Mouse (Mus musculus) forebrain, embryonic 14.5 days (tissue): Measurements from ENCODE around the gene Wdr53. TPM values are rescaled to one million over a fixed set of nuclear protein-coding genes. Genes with fewer than 3 reads are reported as not detected.
"Not testable (repeated sequence)": the region's sequence is repeated elsewhere in the genome, so short reads cannot be mapped to it uniquely, and the experiment has no call there.

Source experiments
- ATAC-seq: fragments of 200-750 bp; cut with Nextera tagmentation; 2 replicates; pipeline ENCODE4 v1.8.0; 2017; ENCODE audit warnings: mild to moderate bottlenecking, moderate library complexity
- DNase-seq: peaks from one replicate; pipeline ENCODE4 v3.0.0-alpha.2; 2015; ENCODE audit warnings: low spot score
- H3K27ac ChIP-seq: fragments of 300-500 bp; sonication (generic); 2 replicates; pipeline ENCODE4 v1.5.1; 2014; ENCODE audit warnings: low read depth, mild to moderate bottlenecking, control low read depth, low read length, moderate library complexity
- H3K27me3 ChIP-seq: fragments of 300-500 bp; sonication (generic); replicated peaks from 2 replicates; pipeline ENCODE4 v1.6.1; 2014; ENCODE audit warnings: low read length, control low read depth, mixed read lengths; ENCODE audit not compliant: control insufficient read depth, insufficient read depth
- H3K36me3 ChIP-seq: fragments of 300-500 bp; sonication (generic); 2 replicates; pipeline ENCODE4 v1.6.1; 2014; ENCODE audit warnings: low read length, control low read depth; ENCODE audit not compliant: control insufficient read depth, insufficient read depth
- H3K4me1 ChIP-seq: fragments of 300-500 bp; sonication (generic); 2 replicates; pipeline ENCODE4 v1.6.1; 2014; ENCODE audit warnings: antibody characterized with exemption, low read length, control low read depth; ENCODE audit not compliant: control insufficient read depth, insufficient read depth
- H3K4me2 ChIP-seq: fragments of 300-500 bp; sonication (generic); 2 replicates; pipeline ENCODE4 v1.6.1; 2014; ENCODE audit warnings: mild to moderate bottlenecking, control low read depth, low read length
- H3K4me3 ChIP-seq: fragments of 300-500 bp; sonication (generic); 2 replicates; pipeline ENCODE4 v1.5.1; 2014; ENCODE audit warnings: low read depth, low read length, control low read depth
- H3K9ac ChIP-seq: fragments of 300-500 bp; sonication (generic); 2 replicates; pipeline ENCODE4 v1.6.1; 2014; ENCODE audit warnings: mild to moderate bottlenecking, low read length, control low read depth, moderate library complexity
- H3K9me3 ChIP-seq: fragments of 300-500 bp; sonication (generic); replicated peaks from 2 replicates; pipeline ENCODE4 v1.6.1; 2016; ENCODE audit warnings: low read length, control low read depth, mixed read lengths; ENCODE audit not compliant: control insufficient read depth
- WGBS: fragments of 180-500 bp; shearing (Covaris S2); extraction: QIAGEN DNeasy Blood & Tissue Kit; methylation state at CpG from one replicate; pipeline ENCODE4 v1.1.7; 2014; 5-methylcytosine and 5-hydroxymethylcytosine counted together
- polyA plus RNA-seq: library from polyadenylated mRNA; unstranded; fragments of >200 nt; fragmentation: Nextera tagmentation; extraction: Ambion mirVana; gene quantifications from 2 replicates; pipeline ENCODE4 v1.2.1, GENCODE M21; 2014

Wdr53 gene
- polyA plus RNA-seq, 1 experiment from 2014 or later, result 16.5 TPM

GRCm38 (mm10) chr16:32275041-32275440 is 28.0 kb downstream of the Wdr53 start:
- H3K36me3 ChIP-seq, result no peaks in the 10 kb centered on the region
- DNase-seq (no peak), ATAC-seq (no peak)
- H3K4me2 ChIP-seq, result no peak overlapping the region
- H3K4me1 ChIP-seq, result peaks cover 8% of the 10 kb centered on the region
- H3K27me3 ChIP-seq, result no peaks in the 10 kb centered on the region
- H3K27ac ChIP-seq, result no peak overlapping the region
- no peak overlapping the region for H3K4me3 ChIP-seq
- WGBS, result 91% methylated on average over 6 of the region's 6 CpGs
- no peak overlapping the region for H3K9ac ChIP-seq
- H3K9me3 ChIP-seq, result no peaks in the 10 kb centered on the region

- ATAC-seq, result no peak
Observed at GRCm38 (mm10) chr16:32275830-32276229, 28.8 kb downstream of the Wdr53 start.

GRCm38 (mm10) chr16:32277308-32278256 is 30.6 kb downstream of the Wdr53 start, which contains the start of gene Rnf168:
Gene Rnf168, plus strand, starts transcription at chr16:32277459.
- DNase-seq (peak; percentile 95), ATAC-seq (peak; percentile 96)
- Histone ChIP-seq H3K9ac (peak within 1 kb of the TSS; percentile 87), H3K36me3 (0 out of 2 replicates have a peak, but pooled peaks cover 3% of the 10 kb centered on the region), H3K4me2 (peak within 1 kb of the TSS; percentile 50), H3K4me1 (peaks cover 12% of the 10 kb centered on the region), H3K9me3 (no peaks in the 10 kb centered on the region), H3K4me3 (peak within 1 kb of the TSS; percentile 84), H3K27me3 (no peaks in the 10 kb centered on the region), H3K27ac (peak within 1 kb of the TSS; percentile 94)
- WGBS, result under 1% methylated on average over 66 of the region's 75 CpGs

More at GRCm38 (mm10) chr16:32275830-32276229, 28.8 kb downstream of the Wdr53 start:
- H3K27ac ChIP-seq, result no peak overlapping the region
- DNase-seq, result no peak
- no peak overlapping the region for H3K4me2 ChIP-seq
- no peak overlapping the region for H3K4me3 ChIP-seq
- H3K4me1 ChIP-seq, result peaks cover 8% of the 10 kb centered on the region
- no peaks in the 10 kb centered on the region for H3K36me3 ChIP-seq
- WGBS, result 70% methylated on average over 1 of the region's 1 CpGs
- H3K27me3 ChIP-seq, result no peaks in the 10 kb centered on the region
- no peaks in the 10 kb centered on the region for H3K9me3 ChIP-seq
- H3K9ac ChIP-seq, result no peak overlapping the region

- 52% methylated on average over 7 of the region's 7 CpGs for WGBS
- peak overlapping the region; percentile 50 for H3K4me2 ChIP-seq
- H3K9me3 ChIP-seq, result no peaks in the 10 kb centered on the region
- H3K27ac ChIP-seq, result no peak overlapping the region
- ATAC-seq, result no peak
- peaks cover 12% of the 10 kb centered on the region for H3K4me1 ChIP-seq
- H3K27me3 ChIP-seq, result no peaks in the 10 kb centered on the region
- DNase-seq, result no peak
- H3K4me3 ChIP-seq, result peak overlapping the region; percentile 84
- peaks cover 11% of the 10 kb centered on the region for H3K36me3 ChIP-seq
- H3K9ac ChIP-seq, result peak overlapping the region; percentile 87
Observed at GRCm38 (mm10) chr16:32278396-32278795, 31.4 kb downstream of the Wdr53 start.

GRCm38 (mm10) chr16:32280211-32280610 is 33.2 kb downstream of the Wdr53 start:
- H3K4me2 ChIP-seq, result peak overlapping the region; percentile 50; the same call in 1 of the 2 replicates
- H3K27ac ChIP-seq, result no peak overlapping the region
- ATAC-seq (no peak), DNase-seq (no peak)
- peaks cover 29% of the 10 kb centered on the region for H3K36me3 ChIP-seq
- H3K4me1 ChIP-seq, result peaks cover 12% of the 10 kb centered on the region
- H3K4me3 ChIP-seq, result 0 out of 2 replicates have a peak overlapping the region, but pooled peaks have one; percentile 84
- no peaks in the 10 kb centered on the region for H3K27me3 ChIP-seq
- WGBS, result 92% methylated on average over 8 of the region's 8 CpGs
- no peak overlapping the region for H3K9ac ChIP-seq
- H3K9me3 ChIP-seq, result no peaks in the 10 kb centered on the region

GRCm38 (mm10) chr16:32282608-32283007 is 35.6 kb downstream of the Wdr53 start:
- peaks cover 6% of the 10 kb centered on the region for H3K4me1 ChIP-seq
- no peak for DNase-seq
- H3K36me3 ChIP-seq, result peaks cover 53% of the 10 kb centered on the region
- no peak overlapping the region for H3K27ac ChIP-seq
- no peaks in the 10 kb centered on the region for H3K9me3 ChIP-seq
- no peak for ATAC-seq
- no peak overlapping the region for H3K9ac ChIP-seq
- no peak overlapping the region for H3K4me3 ChIP-seq
- no peak overlapping the region for H3K4me2 ChIP-seq
- no peaks in the 10 kb centered on the region for H3K27me3 ChIP-seq

GRCm38 (mm10) chr16:32291821-32292220 is 44.8 kb downstream of the Wdr53 start:
- H3K27ac ChIP-seq, result no peak overlapping the region
- H3K4me1 ChIP-seq, result no peaks in the 10 kb centered on the region
- H3K4me3 ChIP-seq, result no peak overlapping the region
- H3K27me3 ChIP-seq, result no peaks in the 10 kb centered on the region
- no peak overlapping the region for H3K9ac ChIP-seq
- ATAC-seq, result no peak
- H3K9me3 ChIP-seq, result no peaks in the 10 kb centered on the region
- no peak for DNase-seq
- peaks cover 57% of the 10 kb centered on the region for H3K36me3 ChIP-seq
- 95% methylated on average over 4 of the region's 4 CpGs for WGBS
- no peak overlapping the region for H3K4me2 ChIP-seq

GRCm38 (mm10) chr16:32299617-32300016 is 52.6 kb downstream of the Wdr53 start:
- H3K4me2 ChIP-seq, DNase-seq, H3K9me3 ChIP-seq, H3K9ac ChIP-seq, H3K27ac ChIP-seq, H3K4me3 ChIP-seq, H3K27me3 ChIP-seq, H3K4me1 ChIP-seq, ATAC-seq: not testable (repeated sequence)
- WGBS, result 97% methylated on average over 4 of the region's 4 CpGs
- H3K36me3 ChIP-seq, result peaks cover 58% of the 10 kb centered on the region

- Histone ChIP-seq H3K27me3 (no peaks in the 10 kb centered on the region), H3K9me3 (no peaks in the 10 kb centered on the region), H3K4me2 (no peak overlapping the region), H3K36me3 (peaks cover 35% of the 10 kb centered on the region), H3K4me1 (no peaks in the 10 kb centered on the region), H3K9ac (no peak overlapping the region), H3K27ac (no peak overlapping the region), H3K4me3 (no peak overlapping the region)
- ATAC-seq, result no peak
- 52% methylated on average over 1 of the region's 1 CpGs for WGBS
- DNase-seq, result no peak
Observed at GRCm38 (mm10) chr16:32303046-32303445, 56.0 kb downstream of the Wdr53 start.
